Mouse (Mus musculus): ENCODE measurements at regions not wholly inside any gene's neighbourhood (a gene's known extent, or its start where the extent isn't known, plus 50 kb on each side); places are given as distances from the start of the nearest gene placed in this dataset.

DNA sequence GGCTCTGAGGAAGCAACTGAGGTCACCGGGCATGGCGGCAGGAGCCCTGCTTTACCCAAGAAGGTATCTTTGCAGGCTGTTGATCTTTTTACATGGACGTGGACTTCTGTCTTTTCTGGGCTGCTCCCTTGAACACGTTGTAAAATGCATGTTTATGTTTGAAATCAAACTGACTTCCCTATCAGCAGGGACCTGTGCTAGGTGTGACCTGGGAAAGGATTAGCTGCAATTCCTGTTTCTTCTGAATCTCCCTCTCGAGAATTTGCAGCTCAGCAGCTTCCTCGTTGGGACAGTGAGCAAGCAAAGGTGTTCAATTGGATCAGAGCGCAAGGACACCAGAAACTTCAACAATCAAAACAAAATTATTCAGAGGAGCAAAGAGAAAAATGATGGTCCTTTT, 243.6 kb downstream of the Ikzf2 start:
- Histone ChIP-seq H3K9ac (no peak overlapping the region), H3K4me3 (no peak overlapping the region)
- 47% methylated on average over 7 of the region's 7 CpGs for WGBS

DNA sequence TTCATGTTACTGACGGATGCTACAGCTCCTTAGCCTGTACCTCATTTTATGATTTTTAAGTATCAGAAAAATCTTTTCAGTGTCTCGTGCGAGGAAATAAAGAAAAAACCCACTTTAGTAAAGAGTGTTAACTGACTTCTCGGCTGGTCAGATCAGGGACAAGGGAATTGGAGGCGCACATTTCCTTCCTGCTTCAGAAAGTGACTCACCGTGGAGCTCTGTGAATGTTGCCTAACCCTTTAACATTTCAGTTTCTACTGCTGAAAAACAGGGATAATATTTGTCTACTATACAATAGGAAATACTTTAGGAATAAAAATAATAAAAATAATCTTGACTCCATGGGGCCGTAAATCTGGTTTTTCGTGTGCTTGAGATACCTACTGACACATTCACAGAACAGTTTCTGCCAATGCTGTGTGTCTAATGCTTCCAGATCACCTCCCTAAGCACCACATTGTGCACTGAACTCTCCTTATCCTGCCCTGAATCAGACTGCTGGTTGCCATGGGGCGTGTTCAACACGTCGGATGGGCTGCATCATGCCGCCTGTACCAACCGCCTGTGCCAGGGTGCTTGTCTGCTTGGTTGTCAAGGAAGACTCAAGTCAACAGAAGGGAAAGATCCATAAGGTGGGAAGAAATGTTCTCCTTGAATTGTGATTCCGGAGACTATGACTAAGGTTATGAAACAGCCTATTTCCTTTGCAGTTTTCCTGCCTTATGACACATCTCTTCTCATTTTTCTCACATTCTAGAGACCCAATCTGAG, 246.3 kb downstream of the Ikzf2 start:
- H3K9ac ChIP-seq: no peak overlapping the region
- H3K4me1 ChIP-seq (replicated peaks): 0 out of 2 replicates have a peak, but pooled peaks cover 2% of the 10 kb centered on the region
- no peak overlapping the region for H3K4me3 ChIP-seq
- H3K27me3 ChIP-seq (replicated peaks): no peaks in the 10 kb centered on the region
- H3K9me3 ChIP-seq (replicated peaks): no peaks in the 10 kb centered on the region
- no peak overlapping the region for H3K4me2 ChIP-seq
- WGBS: 82% methylated on average over 14 of the region's 14 CpGs
- no peak overlapping the region for H3K27ac ChIP-seq (ENCODE audit: poor library complexity, severe bottlenecking)
- H3K36me3 ChIP-seq: no peaks in the 10 kb centered on the region
- ATAC-seq (ENCODE audit: insufficient number of reproducible peaks, low FRiP score): no peak

More for the DNA sequence above, 243.6 kb downstream of the Ikzf2 start:
- Histone ChIP-seq H3K4me2 (no peak overlapping the region), H3K36me3 (no peaks in the 10 kb centered on the region), H3K27me3 (replicated peaks) (no peaks in the 10 kb centered on the region), H3K27ac (ENCODE audit: poor library complexity, severe bottlenecking) (no peak overlapping the region), H3K9me3 (replicated peaks) (no peaks in the 10 kb centered on the region), H3K4me1 (replicated peaks) (0 out of 2 replicates have a peak, but pooled peaks cover 2% of the 10 kb centered on the region)
- no peak for ATAC-seq (ENCODE audit: insufficient number of reproducible peaks, low FRiP score)

DNA sequence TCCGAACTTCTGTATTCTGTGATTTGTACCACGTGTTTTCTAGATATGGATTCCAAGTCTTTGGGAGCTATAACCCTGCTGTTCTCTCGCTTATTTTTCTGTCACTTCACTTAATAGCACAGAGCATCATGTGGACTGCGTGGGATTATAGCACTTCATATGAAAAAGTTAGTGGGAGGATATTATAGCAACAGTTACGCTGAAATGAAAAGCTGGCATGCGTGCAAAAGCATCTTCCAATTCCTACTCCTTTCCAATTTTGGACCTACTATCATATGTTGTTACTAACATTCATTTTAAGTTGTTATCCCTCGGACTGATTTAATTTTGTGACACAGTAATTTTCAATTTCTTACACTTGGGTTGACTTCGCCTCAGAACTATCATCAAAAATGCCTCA, 250.0 kb downstream of the Ikzf2 start:
- Histone ChIP-seq H3K4me3 (no peak overlapping the region), H3K36me3 (no peaks in the 10 kb centered on the region), H3K27ac (ENCODE audit: poor library complexity, severe bottlenecking) (no peak overlapping the region), H3K9me3 (replicated peaks) (no peaks in the 10 kb centered on the region), H3K4me1 (replicated peaks) (0 out of 2 replicates have a peak, but pooled peaks cover 2% of the 10 kb centered on the region), H3K27me3 (replicated peaks) (no peaks in the 10 kb centered on the region), H3K4me2 (no peak overlapping the region), H3K9ac (no peak overlapping the region)
- WGBS: 87% methylated on average over 8 of the region's 8 CpGs
- no peak for ATAC-seq (ENCODE audit: insufficient number of reproducible peaks, low FRiP score)

DNA sequence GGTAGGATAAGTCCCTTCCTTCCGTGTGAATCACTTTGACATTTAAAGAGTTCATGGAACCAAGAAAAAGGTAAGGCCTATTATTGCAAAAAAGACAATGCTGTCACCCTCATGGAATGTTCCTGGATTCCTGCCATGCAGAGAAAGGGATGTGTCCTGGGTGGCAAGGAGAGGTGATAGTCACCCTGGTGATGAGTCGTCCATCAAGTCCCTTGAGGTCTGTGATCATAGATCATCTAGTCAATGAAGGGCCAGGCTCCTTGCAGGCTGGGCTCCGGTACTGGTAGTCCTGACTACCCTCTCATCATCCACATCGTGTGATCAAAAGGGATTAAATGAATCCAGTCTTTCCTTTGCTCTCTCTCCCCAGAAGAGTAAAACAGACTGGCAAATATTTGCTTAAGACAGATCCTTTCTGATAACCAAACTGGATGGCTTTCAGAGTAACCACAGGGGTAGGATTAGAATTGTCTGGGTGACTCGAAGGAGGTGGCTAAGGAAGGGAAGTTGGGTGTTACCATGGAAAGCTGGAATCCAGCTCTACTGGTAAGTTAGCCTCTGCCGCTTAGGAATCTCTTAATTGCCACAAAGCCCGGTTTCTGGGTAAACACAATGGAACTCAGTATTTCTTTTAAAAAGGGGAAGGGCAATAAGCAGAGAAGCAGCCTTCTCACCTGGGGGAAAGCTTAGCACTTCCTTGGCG, 253.2 kb downstream of the Ikzf2 start:
- ATAC-seq (ENCODE audit: insufficient number of reproducible peaks, low FRiP score): no peak
- H3K4me3 ChIP-seq: no peak overlapping the region
- no peaks in the 10 kb centered on the region for H3K27me3 ChIP-seq (replicated peaks)
- 56% methylated on average over 8 of the region's 8 CpGs for WGBS
- no peak overlapping the region for H3K4me2 ChIP-seq
- H3K9ac ChIP-seq: no peak overlapping the region
- H3K9me3 ChIP-seq (replicated peaks): no peaks in the 10 kb centered on the region
- H3K36me3 ChIP-seq: no peaks in the 10 kb centered on the region
- no peaks in the 10 kb centered on the region for H3K4me1 ChIP-seq (replicated peaks)
- no peak overlapping the region for H3K27ac ChIP-seq (ENCODE audit: poor library complexity, severe bottlenecking)

DNA sequence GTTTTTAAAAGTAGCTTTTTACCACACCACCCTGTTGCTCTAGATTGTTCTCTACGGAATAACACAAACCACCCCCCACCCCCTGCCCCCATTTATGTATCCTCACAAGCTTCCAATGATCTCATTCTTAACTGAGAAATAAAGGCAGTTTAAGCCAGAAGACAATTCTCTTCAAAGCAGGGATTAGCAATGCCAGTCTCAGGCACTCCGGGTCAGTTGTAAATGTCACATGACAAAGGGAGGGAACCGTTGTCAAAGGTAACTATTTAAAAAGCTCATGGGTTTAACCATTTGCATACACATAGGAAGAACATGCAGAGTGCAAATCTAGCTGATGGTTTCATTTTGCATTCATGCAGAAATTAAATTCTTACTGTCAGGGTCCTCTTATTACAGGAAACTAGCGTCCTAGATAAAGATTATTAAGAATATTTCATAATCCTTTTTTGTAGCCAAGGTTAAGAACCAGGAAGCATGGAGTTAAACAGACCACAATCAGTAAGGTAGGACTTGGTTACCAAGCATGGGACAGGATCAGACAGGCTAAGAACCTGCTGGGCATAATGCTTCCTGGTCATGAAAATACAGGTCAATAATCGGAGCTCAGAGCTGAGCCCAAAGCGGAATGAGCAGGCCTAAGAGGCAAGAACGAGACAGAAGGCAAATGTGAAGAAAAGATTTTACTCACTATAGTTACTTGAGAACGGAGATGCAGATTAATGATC, 256.2 kb downstream of the Ikzf2 start:
- Histone ChIP-seq H3K9ac (no peak overlapping the region), H3K27me3 (replicated peaks) (no peaks in the 10 kb centered on the region), H3K27ac (ENCODE audit: poor library complexity, severe bottlenecking) (no peak overlapping the region), H3K4me2 (no peak overlapping the region), H3K4me3 (no peak overlapping the region), H3K9me3 (replicated peaks) (no peaks in the 10 kb centered on the region), H3K4me1 (replicated peaks) (no peaks in the 10 kb centered on the region), H3K36me3 (no peaks in the 10 kb centered on the region)
- 68% methylated on average over 8 of the region's 8 CpGs for WGBS
- no peak for ATAC-seq (ENCODE audit: insufficient number of reproducible peaks, low FRiP score)

DNA sequence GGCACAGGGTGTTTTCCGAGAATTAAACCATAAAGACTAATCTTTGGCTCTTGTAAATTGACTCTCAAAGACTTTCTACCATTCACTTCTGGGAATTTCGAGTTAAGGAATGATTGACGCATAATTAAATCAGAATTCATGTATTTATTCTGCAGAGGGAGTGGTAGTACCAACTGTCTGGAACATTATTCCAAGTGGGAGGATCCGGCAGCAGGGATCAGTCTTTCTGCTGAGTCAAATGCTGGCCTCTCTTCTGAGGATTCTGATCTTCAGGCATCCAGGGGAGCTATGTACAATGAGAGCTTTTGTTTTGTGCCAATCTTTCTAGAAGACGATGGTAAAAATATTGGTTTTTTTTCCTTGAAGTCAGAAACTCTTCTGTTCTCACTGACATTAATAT, 257.4 kb downstream of the Ikzf2 start:
- Histone ChIP-seq H3K27me3 (replicated peaks) (no peaks in the 10 kb centered on the region), H3K4me2 (no peak overlapping the region), H3K9me3 (replicated peaks) (no peaks in the 10 kb centered on the region), H3K27ac (ENCODE audit: poor library complexity, severe bottlenecking) (no peak overlapping the region), H3K4me1 (replicated peaks) (no peaks in the 10 kb centered on the region), H3K9ac (no peak overlapping the region), H3K36me3 (no peaks in the 10 kb centered on the region), H3K4me3 (no peak overlapping the region)
- no peak for ATAC-seq (ENCODE audit: insufficient number of reproducible peaks, low FRiP score)
- 82% methylated on average over 5 of the region's 5 CpGs for WGBS

DNA sequence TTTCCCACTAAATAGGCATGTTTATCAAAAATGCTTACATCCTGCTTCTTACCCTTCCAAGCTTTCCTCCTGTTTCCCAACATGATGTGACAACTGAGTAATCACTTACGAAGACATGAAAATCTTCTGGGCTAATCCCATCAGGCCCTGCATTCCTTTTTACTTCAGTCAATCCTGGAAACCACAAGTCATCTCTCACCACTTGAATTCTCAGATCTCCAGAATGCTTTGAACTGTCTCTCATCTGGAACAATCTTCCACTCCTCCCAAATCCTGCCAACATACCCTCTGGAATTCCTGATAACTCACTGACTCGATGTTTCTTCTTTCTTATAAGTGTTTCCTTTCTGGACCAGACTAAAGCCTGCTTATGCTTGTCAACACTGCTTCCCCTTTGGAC, 289.4 kb downstream of the Ikzf2 start:
- Histone ChIP-seq H3K4me3 (no peak overlapping the region), H3K9ac (no peak overlapping the region), H3K4me1 (replicated peaks) (no peaks in the 10 kb centered on the region), H3K27ac (ENCODE audit: poor library complexity, severe bottlenecking) (no peak overlapping the region), H3K27me3 (replicated peaks) (no peaks in the 10 kb centered on the region), H3K36me3 (no peaks in the 10 kb centered on the region), H3K4me2 (no peak overlapping the region), H3K9me3 (replicated peaks) (no peaks in the 10 kb centered on the region)
- WGBS: 44% methylated on average over 2 of the region's 2 CpGs
- ATAC-seq (ENCODE audit: insufficient number of reproducible peaks, low FRiP score): no peak

DNA sequence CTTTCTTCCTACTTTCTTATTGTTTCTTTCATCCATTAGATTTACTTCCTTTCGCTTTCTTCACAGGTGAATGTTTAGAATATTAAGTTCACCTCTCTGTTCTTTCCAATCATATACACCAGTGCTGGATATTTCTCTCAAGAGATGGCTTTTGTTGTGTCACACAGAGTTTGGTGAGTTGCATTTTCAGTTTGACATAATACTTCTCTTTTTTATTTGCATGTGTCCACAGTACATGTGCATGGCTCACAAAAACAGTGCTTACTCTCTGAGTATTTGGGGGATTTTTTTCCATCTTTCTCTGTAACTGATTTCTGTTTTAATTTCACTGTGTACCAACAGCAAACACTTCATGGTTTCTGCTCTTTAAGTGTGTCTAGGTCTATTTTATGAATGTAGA, 274.5 kb upstream of the Erbb4 start:
- Histone ChIP-seq H3K9me3 (replicated peaks) (peaks cover 11% of the 10 kb centered on the region), H3K27me3 (replicated peaks) (no peaks in the 10 kb centered on the region), H3K27ac (ENCODE audit: poor library complexity, severe bottlenecking) (no peak overlapping the region), H3K36me3 (no peaks in the 10 kb centered on the region), H3K9ac (no peak overlapping the region), H3K4me1 (replicated peaks) (no peaks in the 10 kb centered on the region), H3K4me2 (no peak overlapping the region), H3K4me3 (no peak overlapping the region)
- WGBS: 85% methylated on average over 1 of the region's 1 CpGs
- no peak for ATAC-seq (ENCODE audit: insufficient number of reproducible peaks, low FRiP score)

DNA sequence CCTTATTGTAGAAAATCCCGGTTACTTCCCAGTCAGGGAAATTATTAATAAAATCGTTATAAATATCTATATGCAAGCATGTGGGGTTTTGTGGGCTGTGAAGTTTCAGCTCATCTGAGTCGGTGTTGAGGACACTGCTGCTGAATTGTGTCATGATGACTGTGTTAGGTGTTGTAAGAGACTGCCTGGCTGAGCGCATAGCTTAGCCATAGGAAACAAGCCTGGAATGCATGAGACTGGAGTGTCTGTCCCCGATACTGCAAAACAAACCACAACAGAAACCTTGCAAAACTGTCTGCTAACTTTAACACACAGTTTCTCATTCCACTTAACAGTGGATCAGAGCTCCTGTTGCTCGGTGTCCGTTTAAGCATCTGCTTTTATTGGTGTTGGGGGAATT, 271.9 kb upstream of the Erbb4 start:
- H3K4me3 ChIP-seq: no peak overlapping the region
- H3K4me2 ChIP-seq: no peak overlapping the region
- 70% methylated on average over 7 of the region's 7 CpGs for WGBS
- H3K4me1 ChIP-seq (replicated peaks): peaks cover 8% of the 10 kb centered on the region
- no peaks in the 10 kb centered on the region for H3K36me3 ChIP-seq
- H3K27me3 ChIP-seq (replicated peaks): no peaks in the 10 kb centered on the region
- H3K9me3 ChIP-seq (replicated peaks): peaks cover 18% of the 10 kb centered on the region
- no peak for ATAC-seq (ENCODE audit: insufficient number of reproducible peaks, low FRiP score)
- no peak overlapping the region for H3K27ac ChIP-seq (ENCODE audit: poor library complexity, severe bottlenecking)
- H3K9ac ChIP-seq: no peak overlapping the region

DNA sequence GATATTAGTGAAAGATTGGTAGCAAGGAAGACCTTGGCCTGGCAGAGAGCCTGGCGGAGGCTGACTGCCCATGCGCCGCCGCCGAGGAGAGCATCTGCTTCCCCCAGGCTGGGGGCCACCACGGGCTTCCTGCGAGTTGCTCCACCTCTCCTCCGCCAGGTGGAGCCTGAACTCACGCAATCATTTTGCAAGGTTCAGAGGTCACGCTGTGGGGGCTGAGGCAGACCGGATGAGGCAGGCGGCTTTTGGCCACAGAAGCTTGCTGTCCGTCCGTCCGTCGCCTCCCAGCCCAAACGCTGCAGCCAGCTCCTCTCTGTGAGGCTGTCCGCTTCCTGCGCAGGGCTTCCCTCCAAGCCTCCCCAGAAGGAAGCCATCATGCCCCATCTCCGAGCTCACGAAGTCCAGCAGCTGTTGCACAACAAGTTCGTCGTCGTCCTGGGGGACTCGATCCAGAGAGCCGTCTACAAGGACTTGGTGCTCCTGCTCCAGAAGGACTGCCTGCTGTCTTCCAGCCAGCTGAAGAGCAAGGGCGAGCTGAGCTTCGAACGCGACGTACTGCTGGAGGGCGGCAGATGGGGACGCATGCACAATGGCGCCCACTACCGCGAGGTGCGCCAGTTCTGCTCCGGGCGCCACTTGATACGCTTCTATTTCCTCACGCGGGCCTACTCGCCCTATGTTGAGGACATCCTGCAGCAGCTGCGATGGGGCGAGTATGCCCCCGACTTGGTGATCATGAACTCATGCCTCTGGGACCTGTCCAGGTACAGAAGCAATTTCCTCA, 269.3 kb upstream of the Erbb4 start:
- H3K4me1 ChIP-seq (replicated peaks): peaks cover 8% of the 10 kb centered on the region
- H3K36me3 ChIP-seq: no peaks in the 10 kb centered on the region
- H3K4me3 ChIP-seq: no peak overlapping the region
- 93% methylated on average over 46 of the region's 46 CpGs for WGBS
- H3K9me3 ChIP-seq (replicated peaks): peaks cover 18% of the 10 kb centered on the region
- no peak overlapping the region for H3K9ac ChIP-seq
- no peak overlapping the region for H3K27ac ChIP-seq (ENCODE audit: poor library complexity, severe bottlenecking)
- H3K27me3 ChIP-seq (replicated peaks): no peaks in the 10 kb centered on the region
- H3K4me2 ChIP-seq: no peak overlapping the region
- no peak for ATAC-seq (ENCODE audit: insufficient number of reproducible peaks, low FRiP score)

DNA sequence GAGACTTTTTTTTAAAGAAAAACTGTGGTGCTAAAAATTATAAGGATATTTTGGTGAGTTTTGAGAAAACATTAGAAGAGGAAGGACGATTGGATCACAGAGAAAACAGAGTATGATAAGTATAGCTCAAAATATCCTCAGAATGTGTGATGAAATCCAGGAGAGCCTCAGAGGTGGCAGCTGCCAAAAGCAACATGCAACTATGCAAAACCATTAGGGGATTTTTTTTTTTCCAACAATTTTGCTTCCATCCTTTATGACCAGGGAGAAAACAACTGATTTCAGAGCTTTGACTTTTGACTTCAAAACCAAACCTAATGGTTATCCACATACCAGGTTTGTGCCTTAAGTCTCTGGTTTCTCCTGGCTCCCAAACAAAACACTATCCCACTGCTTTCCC, 267.4 kb upstream of the Erbb4 start:
- no peak overlapping the region for H3K4me2 ChIP-seq
- peaks cover 18% of the 10 kb centered on the region for H3K9me3 ChIP-seq (replicated peaks)
- H3K27ac ChIP-seq (ENCODE audit: poor library complexity, severe bottlenecking): no peak overlapping the region
- no peak overlapping the region for H3K9ac ChIP-seq
- no peak overlapping the region for H3K4me3 ChIP-seq
- peaks cover 8% of the 10 kb centered on the region for H3K4me1 ChIP-seq (replicated peaks)
- no peaks in the 10 kb centered on the region for H3K36me3 ChIP-seq
- 2% methylated on average over 1 of the region's 1 CpGs for WGBS
- ATAC-seq (ENCODE audit: insufficient number of reproducible peaks, low FRiP score): no peak
- no peaks in the 10 kb centered on the region for H3K27me3 ChIP-seq (replicated peaks)
